Mouse (Mus musculus) lung, postnatal 4 days (tissue): Measurements from ENCODE around the gene Zfr.
"Not testable (repeated sequence)": the region's sequence is repeated elsewhere in the genome, so short reads cannot be mapped to it uniquely, and the experiment has no call there.

ENCODE experiments used
- DNase-seq, 2 experiments: peaks; one replicate each; pipeline ENCODE4 v3.0.0; 2021

Gene Zfr

GRCm38 (mm10) chr15:12106430-12106829 lies 11.2 kb upstream of the Zfr start:
- DNase-seq = no peak

GRCm38 (mm10) chr15:12108200-12108599 lies 9.4 kb upstream of the Zfr start:
- DNase-seq = peak in 1 of 2 experiments; percentile 28

- not testable (repeated sequence) for DNase-seq
These were observed 8.7 kb upstream of the Zfr start for GRCm38 (mm10) chr15:12108922-12109321.

GRCm38 (mm10) chr15:12111232-12111631 lies 6.4 kb upstream of the Zfr start:
- DNase-seq = no peak

GRCm38 (mm10) chr15:12113411-12113810 lies 4.2 kb upstream of the Zfr start:
- no peak for DNase-seq

- peak; percentile 15 to 27 for DNase-seq
These were observed 3.1 kb upstream of the Zfr start for GRCm38 (mm10) chr15:12114546-12114945.

GRCm38 (mm10) chr15:12115722-12116230 lies 1.9 kb upstream of the Zfr start:
- DNase-seq = no peak

GRCm38 (mm10) chr15:12118093-12118431 lies 431 bp downstream of the Zfr start:
- no peak for DNase-seq

GRCm38 (mm10) chr15:12118432-12119128 lies 949 bp downstream of the Zfr start:
- peak; percentile 70 to 76 for DNase-seq

GRCm38 (mm10) chr15:12119129-12119466 lies 1.5 kb downstream of the Zfr start:
- DNase-seq = no peak

- no peak for DNase-seq
These were observed 7.3 kb downstream of the Zfr start for GRCm38 (mm10) chr15:12124913-12125312.

- DNase-seq = not testable (repeated sequence)
These were observed 13.2 kb downstream of the Zfr start for GRCm38 (mm10) chr15:12130871-12131270.

- no peak for DNase-seq
These were observed 16.9 kb downstream of the Zfr start for GRCm38 (mm10) chr15:12134546-12134945.

- DNase-seq = no peak
These were observed 17.7 kb downstream of the Zfr start for GRCm38 (mm10) chr15:12135368-12135767.

- DNase-seq = no peak
These were observed 18.7 kb downstream of the Zfr start for GRCm38 (mm10) chr15:12136371-12136770.

- DNase-seq = no peak
These were observed 23.5 kb downstream of the Zfr start for GRCm38 (mm10) chr15:12140985-12141729.

- no peak for DNase-seq
These were observed 29.8 kb downstream of the Zfr start for GRCm38 (mm10) chr15:12147423-12147822.

- no peak for DNase-seq
These were observed 31.9 kb downstream of the Zfr start for GRCm38 (mm10) chr15:12149501-12149900.

- DNase-seq = no peak
These were observed 36.1 kb downstream of the Zfr start for GRCm38 (mm10) chr15:12153747-12154146.

- DNase-seq = no peak
These were observed 60.5 kb downstream of the Zfr start for GRCm38 (mm10) chr15:12178126-12178525.

GRCm38 (mm10) chr15:12181181-12181805 lies 63.7 kb downstream of the Zfr start:
- DNase-seq = not testable (repeated sequence)

GRCm38 (mm10) chr15:12193880-12194816 lies 76.5 kb downstream of the Zfr start:
- DNase-seq = no peak
